Mouse (Mus musculus) C2C12 (cell line): ENCODE measurements at regions not wholly inside any gene's neighbourhood (a gene's known extent, or its start where the extent isn't known, plus 50 kb on each side); places are given as distances from the start of the nearest gene placed in this dataset.

Source experiments
- CTCF ChIP-seq: IDR thresholded peaks from one replicate; pipeline ENCODE4 v1.5.1; 2011; ENCODE audit not compliant: control insufficient read depth, insufficient read depth, insufficient read length
- MAX ChIP-seq: IDR thresholded peaks from one replicate; pipeline ENCODE4 v1.6.1; 2011; ENCODE audit warnings: mild to moderate bottlenecking, control low read depth
- MYOD1 ChIP-seq: IDR thresholded peaks from one replicate; pipeline ENCODE4 v1.6.1; 2011; ENCODE audit warnings: low read depth; ENCODE audit not compliant: control insufficient read depth, insufficient read length
- USF1 ChIP-seq: IDR thresholded peaks from one replicate; pipeline ENCODE4 v1.6.1; 2011; ENCODE audit warnings: low read depth, mild to moderate bottlenecking, control low read depth, moderate library complexity

DNA sequence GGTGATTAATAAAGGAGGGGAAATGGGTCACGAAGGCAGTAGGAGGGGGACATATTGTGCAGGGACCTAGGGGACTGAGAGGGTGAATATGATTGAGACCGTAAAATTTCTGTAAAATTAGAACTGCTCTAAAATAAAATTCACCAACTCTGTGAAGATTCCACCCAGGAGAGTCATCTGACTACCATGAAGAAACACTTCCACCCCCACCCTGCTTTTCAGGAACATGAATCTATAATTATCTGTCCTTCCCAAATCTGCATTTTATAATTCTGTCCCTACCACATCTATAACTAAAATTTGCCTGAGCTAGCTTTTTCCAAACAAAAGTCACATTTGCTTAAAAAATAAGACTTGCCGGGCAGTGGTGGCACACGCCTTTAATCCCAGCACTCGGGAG, 69.7 kb upstream of the Cmc1 start:
- TF ChIP-seq CTCF (no peak), MAX (no peak), MYOD1 (no peak), USF1 (no peak)
